Mouse (Mus musculus) megakaryocyte-erythroid progenitor cell, adult 5 weeks (primary cell): ENCODE measurements around the gene Trpc7. TPM values are rescaled to one million over a fixed set of nuclear protein-coding genes. Genes with fewer than 3 reads are reported as not detected.

ENCODE experiments used
- polyA plus RNA-seq: library from polyadenylated mRNA; stranded (reverse); fragments of >175 nt; gene quantifications from 2 replicates; pipeline ENCODE4 v1.2.3, GENCODE M21; 2012

The Trpc7 gene
- polyA plus RNA-seq, result not detected in 2 replicates

GRCm38 (mm10) chr13:56895893-56896292, at the start of gene Trpc7:
Gene Trpc7, minus strand, starts transcription at chr13:56895993.

GRCm38 (mm10) chr13:56753192-56753951, 142.4 kb downstream of the Trpc7 start, which contains the start of gene Gm45623:
Gene Gm45623, minus strand, starts transcription at chr13:56753827.

Other genes starting within 250 kb of the Trpc7 start
- 5.1 and 7.0 TPM in 2 replicates for gene Smad5, start 193.0 kb downstream of the Trpc7 start, polyA plus RNA-seq
- 0.12 TPM in 1 of 2 replicates, not detected in the other for gene Gm45623, start 142.2 kb downstream of the Trpc7 start, polyA plus RNA-seq